Mouse (Mus musculus) stomach, postnatal 0 days (tissue): ENCODE results near the gene Krt32.

Experiments used
- CTCF ChIP-seq: IDR thresholded peaks from 2 replicates; pipeline ENCODE4 v1.5.1; 2016; ENCODE audit warnings: antibody characterized with exemption, low read depth, mild to moderate bottlenecking, moderate library complexity
- EP300 ChIP-seq: optimal IDR thresholded peaks from 2 replicates; pipeline ENCODE3; 2016; ENCODE audit warnings: antibody characterized with exemption

DNA sequence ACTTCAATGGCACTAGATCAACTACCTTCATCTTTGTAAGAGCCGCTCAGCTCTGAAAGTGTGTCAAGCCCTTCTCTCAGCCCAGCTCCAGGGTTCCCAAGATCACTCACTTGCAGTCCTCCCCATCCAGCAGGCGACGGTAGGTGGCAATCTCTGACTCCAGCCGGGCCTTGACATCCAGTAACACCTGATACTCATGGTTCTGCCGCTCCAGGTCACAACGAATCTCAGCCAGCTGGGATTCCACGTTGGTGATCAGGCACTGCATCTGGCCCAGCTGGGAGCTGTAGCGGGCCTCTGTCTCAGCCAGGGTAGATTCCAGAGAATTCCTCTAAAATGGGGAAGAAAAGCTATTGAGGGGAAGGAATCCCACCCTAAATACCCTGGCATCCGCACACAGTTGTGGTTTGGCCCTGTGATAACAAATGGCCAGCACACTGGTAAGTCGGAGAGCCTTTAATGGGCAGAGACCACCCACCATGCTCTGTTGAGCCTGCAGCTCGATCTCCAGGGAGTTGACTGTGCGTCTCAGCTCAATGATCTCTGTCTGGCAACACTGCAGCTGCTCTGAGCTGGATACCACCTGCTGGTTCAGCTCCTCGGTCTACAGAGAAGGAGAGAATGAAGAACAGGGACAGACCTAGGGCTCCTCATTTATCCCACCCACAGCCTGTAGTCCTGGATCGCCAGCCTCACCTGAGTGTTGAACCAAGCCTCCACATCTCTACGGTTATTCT, 14.8 kb upstream of the Krt32 start:
- TF ChIP-seq CTCF (0 out of 2 replicates have a peak, but pooled peaks have one; percentile 12), EP300 (no peak)
